Mouse (Mus musculus) bone marrow, adult 2 months (tissue): Measurements from ENCODE around the gene Bcas1. TPM values are rescaled to one million over a fixed set of nuclear protein-coding genes. Genes with fewer than 3 reads are reported as not detected.

Experiments used
- H3K27ac ChIP-seq: fragments of 200-500 bp; 2 replicates; pipeline ENCODE4 v1.5.1; 2012; ENCODE audit warnings: low read depth, mild to moderate bottlenecking, control low read depth, inconsistent platforms, low read length; ENCODE audit not compliant: control insufficient read depth, poor library complexity, insufficient read depth
- H3K4me1 ChIP-seq: fragments of 200-500 bp; 2 replicates; pipeline ENCODE4 v1.6.1; 2011; ENCODE audit warnings: low read length; ENCODE audit not compliant: control insufficient read depth, insufficient read depth
- H3K4me3 ChIP-seq: fragments of 200-500 bp; replicated peaks from 2 replicates; pipeline ENCODE3; 2011; ENCODE audit warnings: mild to moderate bottlenecking, low read depth, low read length, control low read depth; ENCODE audit not compliant: control insufficient read depth
- CTCF ChIP-seq: fragments of 200-500 bp; IDR thresholded peaks from 2 replicates; pipeline ENCODE4 v1.5.1; 2011; ENCODE audit warnings: low read length, control low read depth; ENCODE audit not compliant: control insufficient read depth, insufficient read depth
- POLR2A ChIP-seq: fragments of 200-500 bp; IDR thresholded peaks from 2 replicates; pipeline ENCODE4 v1.6.1; 2011; ENCODE audit warnings: low read depth, mild to moderate bottlenecking, control low read depth, low read length, borderline replicate concordance; ENCODE audit not compliant: control insufficient read depth
- WGBS: fragments of 180-500 bp; shearing (Covaris S2); methylation state at CpG from one replicate; pipeline ENCODE4 v1.1.7; 2018; 5-methylcytosine and 5-hydroxymethylcytosine counted together
- polyA plus RNA-seq: library from polyadenylated mRNA; stranded (reverse); fragments of >200 nt; gene quantifications from 2 replicates; pipeline ENCODE4 v1.2.4, GENCODE M21; 2011; ENCODE audit warnings: low replicate concordance; ENCODE audit not compliant: missing spikeins, insufficient read depth, insufficient read length

Bcas1 gene
- polyA plus RNA-seq, 1 experiment, result 2.4 TPM

- no peak overlapping the region for H3K27ac ChIP-seq
- no peak for TF ChIP-seq POLR2A
- no peak for TF ChIP-seq CTCF
- WGBS, result 75% methylated on average over 10 of the region's 10 CpGs
- no peak overlapping the region for H3K4me3 ChIP-seq
- H3K4me1 ChIP-seq, result peaks cover 13% of the 10 kb centered on the region
Observed at GRCm38 (mm10) chr2:170308033-170308820, 119.4 kb downstream of the Bcas1 start.

- 17% methylated on average over 7 of the region's 7 CpGs for WGBS
- no peak for TF ChIP-seq CTCF
- no peak for TF ChIP-seq POLR2A
- no peak overlapping the region for H3K4me3 ChIP-seq
- H3K27ac ChIP-seq, result peak overlapping the region; percentile 35
- peaks cover 13% of the 10 kb centered on the region for H3K4me1 ChIP-seq
Observed at GRCm38 (mm10) chr2:170307589-170308021, 120.0 kb downstream of the Bcas1 start.

GRCm38 (mm10) chr2:170306637-170307320, 120.9 kb downstream of the Bcas1 start:
- peak overlapping the region; percentile 54 for H3K27ac ChIP-seq
- WGBS, result 6% methylated on average over 9 of the region's 9 CpGs
- TF ChIP-seq CTCF (no peak), POLR2A (no peak)
- no peak overlapping the region for H3K4me3 ChIP-seq
- peaks cover 13% of the 10 kb centered on the region for H3K4me1 ChIP-seq

- WGBS, result 88% methylated on average over 12 of the region's 12 CpGs
- peaks cover 11% of the 10 kb centered on the region for H3K4me1 ChIP-seq
- H3K4me3 ChIP-seq, result no peak overlapping the region
- TF ChIP-seq CTCF (no peak), POLR2A (no peak)
- H3K27ac ChIP-seq, result no peak overlapping the region
Observed at GRCm38 (mm10) chr2:170304766-170305165, 122.9 kb downstream of the Bcas1 start.

GRCm38 (mm10) chr2:170303595-170303994, 124.0 kb downstream of the Bcas1 start:
- Histone ChIP-seq H3K27ac (0 out of 2 replicates have a peak overlapping the region, but pooled peaks have one; percentile 28), H3K4me3 (no peak overlapping the region), H3K4me1 (peaks cover 8% of the 10 kb centered on the region)
- TF ChIP-seq CTCF (no peak), POLR2A (no peak)
- 74% methylated on average over 7 of the region's 7 CpGs for WGBS

GRCm38 (mm10) chr2:170302825-170303224, 124.8 kb downstream of the Bcas1 start:
- WGBS, result 34% methylated on average over 8 of the region's 8 CpGs
- peaks cover 8% of the 10 kb centered on the region for H3K4me1 ChIP-seq
- TF ChIP-seq POLR2A (no peak), CTCF (0 out of 2 replicates have a peak, but pooled peaks have one; percentile 3)
- H3K4me3 ChIP-seq, result no peak overlapping the region
- H3K27ac ChIP-seq, result 0 out of 2 replicates have a peak overlapping the region, but pooled peaks have one; percentile 28

Other genes with a start within 250 kb of the Bcas1 start
- 22.9 and 55.7 TPM in 2 replicates for gene Pfdn4, start 68.6 kb upstream of the Bcas1 start, polyA plus RNA-seq
- gene Cyp24a1, start 69.3 kb upstream of the Bcas1 start, polyA plus RNA-seq, result not detected in 2 replicates
- gene 4930470P17Rik, start 174.2 kb upstream of the Bcas1 start, polyA plus RNA-seq, result not detected in 2 replicates